Mouse (Mus musculus): ENCODE data around the gene Hs3st4. TPM values are rescaled to one million over a fixed set of nuclear protein-coding genes. Genes with fewer than 3 reads are reported as not detected.

Hs3st4 gene
- total and polyA plus RNA-seq, 3 experiments, result not detected

- in situ Hi-C loops (cut with MboI; ENCODE audit: low pct_ligation_motif_present, low pct_unique_long_range_greater_than_20kb, low sequenced_read_pairs), result no loop called here
- Histone ChIP-seq H3K27ac (ENCODE audit: insufficient read depth, low read depth) (no peak overlapping the region), H3K9ac (ENCODE audit: insufficient read depth, low read depth) (no peak overlapping the region), H3K4me1 (ENCODE audit: control insufficient read depth in 1 of 2, insufficient read depth in 2 of 2) (no peaks in the 10 kb centered on the region), H3K27me3 (replicated peaks) (peaks cover 9% of the 10 kb centered on the region), H3K79me2 (replicated peaks; ENCODE audit: control insufficient read depth, extremely low read depth, insufficient read depth, poor library complexity, severe bottlenecking) (no peaks in the 10 kb centered on the region), H3K36me3 (replicated peaks in 1 of 2; ENCODE audit: control insufficient read depth in 1 of 2, insufficient read depth in 1 of 2, low read length in 1 of 2) (no peaks in the 10 kb centered on the region), H3K4me3 (replicated peaks in 1 of 3; ENCODE audit: low read depth in 2 of 3, low read length in 2 of 3, poor library complexity in 1 of 3) (no peak overlapping the region), H3K4me2 (ENCODE audit: insufficient read depth, low read depth, poor library complexity, severe bottlenecking) (no peak overlapping the region), H3K9me3 (replicated peaks; ENCODE audit: low read length) (peaks cover 17% of the 10 kb centered on the region)
- dilution Hi-C loops (cut with MboI; ENCODE audit: extremely low pct_ligation_motif_present, extremely low pct_unique_long_range_greater_than_20kb, low sequenced_read_pairs), result no loop called here
- TF ChIP-seq ZMIZ1 (IDR thresholded peaks at IDR 0.05; ENCODE audit: low read depth, low read length) (no peak), UBTF (IDR thresholded peaks at IDR 0.05; ENCODE audit: low read depth, low read length) (no peak), ZKSCAN1 (IDR thresholded peaks at IDR 0.05; ENCODE audit: borderline replicate concordance, low read depth, low read length) (no peak), E2F4 (IDR thresholded peaks at IDR 0.05; ENCODE audit: insufficient replicate concordance, low read depth, low read length) (no peak), HCFC1 (IDR thresholded peaks at IDR 0.05; ENCODE audit: low read depth, low read length) (no peak), CHD1 (IDR thresholded peaks at IDR 0.05; ENCODE audit: low read depth, low read length) (no peak), MXI1 (IDR thresholded peaks at IDR 0.05; ENCODE audit: low read depth, low read length) (no peak), MAZ (IDR thresholded peaks at IDR 0.05; ENCODE audit: low read depth, low read length) (no peak)
- no peak for DNase-seq (ENCODE audit: extremely low read depth)
Observed at GRCm38 (mm10) chr7:124083741-124084140, 101.1 kb downstream of the Hs3st4 start.

GRCm38 (mm10) chr7:124129019-124129418 lies 146.3 kb downstream of the Hs3st4 start:
- no peaks in the 10 kb centered on the region for H3K4me1 ChIP-seq (ENCODE audit: control insufficient read depth in 1 of 2, insufficient read depth in 2 of 2)
- H3K36me3 ChIP-seq (replicated peaks in 1 of 2; ENCODE audit: control insufficient read depth in 1 of 2, insufficient read depth in 1 of 2, low read length in 1 of 2), result no peaks in the 10 kb centered on the region
- in situ Hi-C loops (cut with MboI; ENCODE audit: low pct_ligation_motif_present, low pct_unique_long_range_greater_than_20kb, low sequenced_read_pairs), result no loop called here
- H3K9me3 ChIP-seq (replicated peaks; ENCODE audit: low read length), result peaks cover 23% of the 10 kb centered on the region
- dilution Hi-C loops (cut with MboI; ENCODE audit: extremely low pct_ligation_motif_present, extremely low pct_unique_long_range_greater_than_20kb, low sequenced_read_pairs), result no loop called here
- H3K4me2 ChIP-seq (ENCODE audit: insufficient read depth, low read depth, poor library complexity, severe bottlenecking), result no peak overlapping the region
- no peak overlapping the region for H3K4me3 ChIP-seq (replicated peaks in 1 of 3; ENCODE audit: low read depth in 2 of 3, low read length in 2 of 3, poor library complexity in 1 of 3)
- H3K27ac ChIP-seq (ENCODE audit: insufficient read depth, low read depth), result no peak overlapping the region
- no peaks in the 10 kb centered on the region for H3K79me2 ChIP-seq (replicated peaks; ENCODE audit: control insufficient read depth, extremely low read depth, insufficient read depth, poor library complexity, severe bottlenecking)
- TF ChIP-seq RAD21 (IDR thresholded peaks at IDR 0.05; ENCODE audit: low read depth, low read length) (peak; percentile 16), CTCF (conservative IDR thresholded peaks at IDR 0.05 in 1 of 2, IDR thresholded peaks at IDR 0.05 in 1 of 2; ENCODE audit: low read depth in 2 of 2, low read length in 2 of 2) (peak in 1 of 2 experiments; percentile 37; a peak in 2 of 4 replicates), ETS1 (conservative IDR thresholded peaks at IDR 0.05; ENCODE audit: low read depth, low read length) (no peak), TCF12 (IDR thresholded peaks at IDR 0.05; ENCODE audit: low read depth, low read length) (no peak)
- peaks cover 14% of the 10 kb centered on the region for H3K27me3 ChIP-seq (replicated peaks)
- no peak for DNase-seq (ENCODE audit: extremely low read depth)
- H3K9ac ChIP-seq (ENCODE audit: insufficient read depth, low read depth), result no peak overlapping the region

- dilution Hi-C loops (cut with MboI; ENCODE audit: extremely low pct_ligation_motif_present, extremely low pct_unique_long_range_greater_than_20kb, low sequenced_read_pairs) (no loop called here), in situ Hi-C loops (cut with MboI; ENCODE audit: low pct_ligation_motif_present, low pct_unique_long_range_greater_than_20kb, low sequenced_read_pairs) (no loop called here)
- Histone ChIP-seq H3K27me3 (replicated peaks) (peaks cover 20% of the 10 kb centered on the region), H3K4me1 (ENCODE audit: control insufficient read depth in 1 of 2, insufficient read depth in 2 of 2) (no peaks in the 10 kb centered on the region), H3K79me2 (replicated peaks; ENCODE audit: control insufficient read depth, extremely low read depth, insufficient read depth, poor library complexity, severe bottlenecking) (no peaks in the 10 kb centered on the region), H3K4me2 (ENCODE audit: insufficient read depth, low read depth, poor library complexity, severe bottlenecking) (no peak overlapping the region), H3K4me3 (replicated peaks in 1 of 3; ENCODE audit: low read depth in 2 of 3, low read length in 2 of 3, poor library complexity in 1 of 3) (no peak overlapping the region), H3K36me3 (replicated peaks in 1 of 2; ENCODE audit: control insufficient read depth in 1 of 2, insufficient read depth in 1 of 2, low read length in 1 of 2) (no peaks in the 10 kb centered on the region), H3K9ac (ENCODE audit: insufficient read depth, low read depth) (no peak overlapping the region), H3K9me3 (replicated peaks; ENCODE audit: low read length) (peaks cover 28% of the 10 kb centered on the region), H3K27ac (ENCODE audit: insufficient read depth, low read depth) (no peak overlapping the region)
- no peak for TF ChIP-seq MAZ (IDR thresholded peaks at IDR 0.05; ENCODE audit: low read depth, low read length)
- TF ChIP-seq UBTF (IDR thresholded peaks at IDR 0.05; ENCODE audit: low read depth, low read length), result no peak
- TF ChIP-seq CHD2 (IDR thresholded peaks at IDR 0.05; ENCODE audit: low read length), result no peak
- TF ChIP-seq SIN3A (IDR thresholded peaks at IDR 0.05; ENCODE audit: low read length), result no peak
- TF ChIP-seq MXI1 (IDR thresholded peaks at IDR 0.05; ENCODE audit: low read depth, low read length), result no peak
- no peak for TF ChIP-seq KAT2A (IDR thresholded peaks at IDR 0.05; ENCODE audit: insufficient replicate concordance, low read length)
- no peak for TF ChIP-seq PAX5 (IDR thresholded peaks at IDR 0.05; ENCODE audit: low read length)
- TF ChIP-seq RAD21 (IDR thresholded peaks at IDR 0.05; ENCODE audit: low read depth, low read length), result no peak
- no peak for DNase-seq (ENCODE audit: extremely low read depth)
Observed at GRCm38 (mm10) chr7:124131312-124131711, 148.6 kb downstream of the Hs3st4 start.
